Mouse (Mus musculus): ENCODE measurements around the gene Efcab12.

DNA sequence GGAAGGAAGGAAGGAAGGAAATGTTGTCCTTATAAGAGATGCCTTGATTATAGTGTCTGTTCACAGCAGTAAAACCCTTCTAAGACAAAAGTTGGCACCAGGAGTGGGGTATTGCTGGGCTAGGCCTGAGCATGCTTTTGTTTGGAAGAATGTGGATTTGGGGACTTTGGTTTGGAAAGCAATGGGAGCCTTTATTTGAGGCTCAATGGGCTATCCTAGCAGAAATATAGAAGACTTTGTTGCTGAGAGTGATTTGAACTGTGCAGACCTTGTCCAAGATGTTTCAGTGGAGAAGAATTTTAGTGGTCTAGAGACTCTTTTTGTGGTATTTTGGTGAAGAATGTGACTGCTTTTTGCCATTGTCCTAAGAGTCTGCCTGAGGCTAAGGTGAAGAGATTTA lies 4.4 kb downstream of the Efcab12 start:
- TF ChIP-seq TAL1 (IDR thresholded peaks at IDR 0.05; ENCODE audit: low read length) (no peak), GATA1 (IDR thresholded peaks at IDR 0.05; ENCODE audit: low read length) (no peak)
